Mouse (Mus musculus) MEL (cell line): ENCODE measurements around the gene Zfp558.

Experiments
- HCFC1 ChIP-seq: IDR thresholded peaks from 2 replicates; pipeline ENCODE4 v1.6.1; 2012; ENCODE audit warnings: low read depth, mild to moderate bottlenecking, inconsistent platforms, low read length, improper control_type of control experiment, moderate library complexity
- NRF1 ChIP-seq: IDR thresholded peaks from 2 replicates; pipeline ENCODE4 v1.6.1; 2014; ENCODE audit warnings: low read depth, mild to moderate bottlenecking, inconsistent platforms, low read length, improper control_type of control experiment, moderate library complexity; ENCODE audit not compliant: poor library complexity, insufficient read depth, severe bottlenecking
- POLR2A ChIP-seq, 2 experiments: IDR thresholded peaks; 2 replicates each; pipeline ENCODE4 v1.6.1; 2011 to 2012; ENCODE audit warnings: low read length in 2 of 2, mild to moderate bottlenecking in 2 of 2, control low read depth in 1 of 2, improper control_type of control experiment in 1 of 2, low read depth in 1 of 2, moderate library complexity in 1 of 2; ENCODE audit not compliant: control insufficient read depth in 1 of 2, insufficient read depth in 1 of 2, poor library complexity in 1 of 2

GRCm38 (mm10) chr9:18508098-18508497, 30.0 kb upstream of the Zfp558 start:
- TF ChIP-seq POLR2A (IDR thresholded peaks at IDR 0.05; ENCODE audit: control insufficient read depth in 1 of 2, insufficient read depth in 1 of 2, low read depth in 1 of 2, low read length in 2 of 2, poor library complexity in 1 of 2) (no peak), NRF1 (no peak), HCFC1 (no peak)
